Mouse (Mus musculus) cerebellum, adult (tissue): ENCODE results near the gene Sgce.
"Not testable (repeated sequence)": the region's sequence is repeated elsewhere in the genome, so short reads cannot be mapped to it uniquely, and the experiment has no call there.

Source experiments
- ATAC-seq: cut with Nextera tagmentation; 2 replicates; pipeline ENCODE4 v1.9.2; 2017; ENCODE audit warnings: mild to moderate bottlenecking, moderate library complexity, mixed read lengths; ENCODE audit not compliant: insufficient number of reproducible peaks, low FRiP score, low TSS enrichment

The Sgce gene

GRCm38 (mm10) chr6:4746696-4747439 lies at the start of gene Sgce, which contains the start of gene Peg10:
Gene Sgce (minus strand): TSS chr6:4747207.
Gene Peg10 (plus strand): TSS chr6:4747306.
- peak; percentile 51 for ATAC-seq

- ATAC-seq: no peak
Measured at GRCm38 (mm10) chr6:4796281-4796680, 49.3 kb upstream of the Sgce start.

GRCm38 (mm10) chr6:4762252-4762651 lies 15.2 kb upstream of the Sgce start:
- ATAC-seq: peak; percentile 96

- ATAC-seq: not testable (repeated sequence)
Measured at GRCm38 (mm10) chr6:4761415-4762142, 14.6 kb upstream of the Sgce start.

- ATAC-seq: no peak
Measured at GRCm38 (mm10) chr6:4754886-4755285, 7.9 kb upstream of the Sgce start.

GRCm38 (mm10) chr6:4754286-4754685 lies 7.3 kb upstream of the Sgce start:
- no peak for ATAC-seq

GRCm38 (mm10) chr6:4751355-4751754 lies 4.3 kb upstream of the Sgce start:
- ATAC-seq: no peak

- peak; percentile 90 for ATAC-seq
Measured at GRCm38 (mm10) chr6:4749091-4749490, 2.1 kb upstream of the Sgce start.

GRCm38 (mm10) chr6:4748506-4748961 lies 1.5 kb upstream of the Sgce start:
- ATAC-seq: peak; percentile 26; the same call in 1 of the 2 replicates

- ATAC-seq: peak; percentile 23; the same call in 1 of the 2 replicates
Measured at GRCm38 (mm10) chr6:4747677-4748505, 884 bp upstream of the Sgce start.

- no peak for ATAC-seq
Measured at GRCm38 (mm10) chr6:4746036-4746695, 841 bp downstream of the Sgce start.

GRCm38 (mm10) chr6:4740511-4740910 lies 6.5 kb downstream of the Sgce start:
- ATAC-seq: no peak

GRCm38 (mm10) chr6:4739522-4740355 lies 7.3 kb downstream of the Sgce start:
- no peak for ATAC-seq

GRCm38 (mm10) chr6:4738717-4739116 lies 8.3 kb downstream of the Sgce start:
- no peak for ATAC-seq

- ATAC-seq: no peak
Measured at GRCm38 (mm10) chr6:4738034-4738629, 8.9 kb downstream of the Sgce start.

GRCm38 (mm10) chr6:4736372-4736771 lies 10.6 kb downstream of the Sgce start:
- no peak for ATAC-seq

- no peak for ATAC-seq
Measured at GRCm38 (mm10) chr6:4733208-4733607, 13.8 kb downstream of the Sgce start.

- ATAC-seq: no peak
Measured at GRCm38 (mm10) chr6:4731675-4732074, 15.3 kb downstream of the Sgce start.

- ATAC-seq: no peak
Measured at GRCm38 (mm10) chr6:4728305-4728704, 18.7 kb downstream of the Sgce start.
